Mouse (Mus musculus): ENCODE measurements at regions not wholly inside any gene's neighbourhood (a gene's known extent, or its start where the extent isn't known, plus 50 kb on each side); places are given as distances from the start of the nearest gene placed in this dataset.

DNA sequence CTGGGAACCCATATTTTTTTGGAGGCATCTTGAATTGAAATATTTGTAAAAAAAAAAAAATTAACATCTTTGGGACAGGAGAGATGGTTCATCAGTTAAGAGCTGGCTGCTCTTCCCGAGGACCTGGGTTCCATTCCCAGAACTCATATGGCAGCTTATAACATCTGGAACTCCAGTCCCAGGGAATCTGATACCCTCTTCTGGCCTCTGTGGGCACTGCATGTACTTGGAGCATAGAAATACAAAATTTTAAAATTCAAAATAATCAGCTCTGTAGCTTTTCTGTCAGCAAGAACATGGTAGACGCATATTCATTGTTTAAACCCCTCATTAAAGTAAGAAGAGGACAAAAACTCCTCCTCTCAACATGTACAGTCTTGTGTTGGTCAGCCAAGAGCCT lies 52.0 kb upstream of the Morc2a start:
- H3K4me3 ChIP-seq (replicated peaks in 1 of 3; ENCODE audit: low read depth in 2 of 3, low read length in 2 of 3, poor library complexity in 1 of 3): no peak overlapping the region
- in situ Hi-C loops (cut with MboI; ENCODE audit: low pct_ligation_motif_present, low pct_unique_long_range_greater_than_20kb, low sequenced_read_pairs): loop anchor here (5.0 kb wide), 1 partner anchor 70 kb away; no protein-coding TSS in a partner anchor
- dilution Hi-C loops (cut with MboI; ENCODE audit: extremely low pct_ligation_motif_present, extremely low pct_unique_long_range_greater_than_20kb, low sequenced_read_pairs): no loop called here

GRCm38 (mm10) chr11:3594574-3594973 lies 54.2 kb upstream of the Smtn start:
- Histone ChIP-seq H3K79me2 (replicated peaks; ENCODE audit: control insufficient read depth, extremely low read depth, insufficient read depth, poor library complexity, severe bottlenecking) (no peaks in the 10 kb centered on the region), H3K36me3 (replicated peaks in 1 of 2; ENCODE audit: control insufficient read depth in 1 of 2, insufficient read depth in 1 of 2, low read length in 1 of 2) (no peaks in the 10 kb centered on the region), H3K4me1 (ENCODE audit: control insufficient read depth in 1 of 2, insufficient read depth in 2 of 2) (no peaks in the 10 kb centered on the region), H3K27ac (ENCODE audit: insufficient read depth, low read depth) (no peak overlapping the region), H3K9ac (ENCODE audit: insufficient read depth, low read depth) (no peak overlapping the region), H3K4me2 (ENCODE audit: insufficient read depth, low read depth, poor library complexity, severe bottlenecking) (no peak overlapping the region), H3K4me3 (replicated peaks in 1 of 3; ENCODE audit: low read depth in 2 of 3, low read length in 2 of 3, poor library complexity in 1 of 3) (no peak overlapping the region), H3K9me3 (replicated peaks; ENCODE audit: low read length) (no peaks in the 10 kb centered on the region), H3K27me3 (replicated peaks) (peaks cover 4% of the 10 kb centered on the region)
- dilution Hi-C loops (cut with MboI; ENCODE audit: extremely low pct_ligation_motif_present, extremely low pct_unique_long_range_greater_than_20kb, low sequenced_read_pairs) (no loop called here), in situ Hi-C loops (cut with MboI; ENCODE audit: low pct_ligation_motif_present, low pct_unique_long_range_greater_than_20kb, low sequenced_read_pairs) (no loop called here)
- no peak for TF ChIP-seq GABPA (IDR thresholded peaks at IDR 0.05; ENCODE audit: insufficient replicate concordance, low read depth, low read length)
- TF ChIP-seq ZNF384 (IDR thresholded peaks at IDR 0.05; ENCODE audit: low read depth, low read length): no peak
- no peak for TF ChIP-seq CHD1 (IDR thresholded peaks at IDR 0.05; ENCODE audit: low read depth, low read length)
- no peak for TF ChIP-seq MAX (IDR thresholded peaks at IDR 0.05; ENCODE audit: low read length)
- TF ChIP-seq SMC3 (IDR thresholded peaks at IDR 0.05; ENCODE audit: low read depth, low read length): peak; percentile 41; the same call in 1 of the 2 replicates
- TF ChIP-seq POLR2AphosphoS2 (IDR thresholded peaks at IDR 0.05; ENCODE audit: low read depth, low read length): no peak
- no peak for TF ChIP-seq HCFC1 (IDR thresholded peaks at IDR 0.05; ENCODE audit: low read depth, low read length)
- no peak for TF ChIP-seq JUND (conservative IDR thresholded peaks at IDR 0.05; ENCODE audit: low read depth, low read length)
- TF ChIP-seq MAZ (IDR thresholded peaks at IDR 0.05; ENCODE audit: low read depth, low read length): no peak
- no peak for TF ChIP-seq POLR2A (IDR thresholded peaks at IDR 0.05; ENCODE audit: low read depth, low read length)
- no peak for TF ChIP-seq TBP (conservative IDR thresholded peaks at IDR 0.05; ENCODE audit: low read depth, low read length)
- TF ChIP-seq RAD21 (IDR thresholded peaks at IDR 0.05; ENCODE audit: low read depth, low read length): peak; percentile 46
- TF ChIP-seq UBTF (IDR thresholded peaks at IDR 0.05; ENCODE audit: low read depth, low read length): no peak
- no peak for TF ChIP-seq SIN3A (IDR thresholded peaks at IDR 0.05; ENCODE audit: low read length)
- TF ChIP-seq ZC3H11A (IDR thresholded peaks at IDR 0.05; ENCODE audit: low read depth, low read length): no peak
- no peak for TF ChIP-seq ETS1 (conservative IDR thresholded peaks at IDR 0.05; ENCODE audit: low read depth, low read length)
- TF ChIP-seq EP300 (IDR thresholded peaks at IDR 0.05; ENCODE audit: low read length): no peak
- TF ChIP-seq E2F4 (IDR thresholded peaks at IDR 0.05; ENCODE audit: insufficient replicate concordance, low read depth, low read length): no peak
- TF ChIP-seq CTCF (conservative IDR thresholded peaks at IDR 0.05 in 1 of 2, IDR thresholded peaks at IDR 0.05 in 1 of 2; ENCODE audit: low read depth in 2 of 2, low read length in 2 of 2): peak; percentile 26 to 60; a peak in 3 of 4 replicates
- no peak for TF ChIP-seq MXI1 (IDR thresholded peaks at IDR 0.05; ENCODE audit: low read depth, low read length)
- no peak for TF ChIP-seq MEF2A (IDR thresholded peaks at IDR 0.05; ENCODE audit: borderline replicate concordance, low read depth, low read length)
- TF ChIP-seq USF2 (conservative IDR thresholded peaks at IDR 0.05; ENCODE audit: low read depth, low read length): no peak
- TF ChIP-seq CHD2 (IDR thresholded peaks at IDR 0.05; ENCODE audit: low read length): no peak
- no peak for TF ChIP-seq NELFE (IDR thresholded peaks at IDR 0.05; ENCODE audit: low read depth, low read length)
- no peak for TF ChIP-seq MAFK (IDR thresholded peaks at IDR 0.05; ENCODE audit: insufficient replicate concordance, low read length)
- no peak for TF ChIP-seq TCF12 (IDR thresholded peaks at IDR 0.05; ENCODE audit: low read depth, low read length)
- peak; percentile 32 for DNase-seq (ENCODE audit: extremely low read depth)

More for the DNA sequence above, 52.0 kb upstream of the Morc2a start:
- TF ChIP-seq BHLHE40 (IDR thresholded peaks at IDR 0.05; ENCODE audit: low read depth, low read length) (no peak), PAX5 (IDR thresholded peaks at IDR 0.05; ENCODE audit: low read length) (no peak), ETS1 (conservative IDR thresholded peaks at IDR 0.05; ENCODE audit: low read depth, low read length) (no peak), MYC (IDR thresholded peaks at IDR 0.05; ENCODE audit: low read depth, low read length) (no peak), IRF4 (IDR thresholded peaks at IDR 0.05; ENCODE audit: low read depth, low read length) (no peak), SMC3 (IDR thresholded peaks at IDR 0.05; ENCODE audit: low read depth, low read length) (peak; percentile 23; the same call in 1 of the 2 replicates), USF2 (conservative IDR thresholded peaks at IDR 0.05; ENCODE audit: low read depth, low read length) (no peak), KAT2A (IDR thresholded peaks at IDR 0.05; ENCODE audit: insufficient replicate concordance, low read length) (no peak), RAD21 (IDR thresholded peaks at IDR 0.05; ENCODE audit: low read depth, low read length) (peak; percentile 22), TBP (conservative IDR thresholded peaks at IDR 0.05; ENCODE audit: low read depth, low read length) (no peak), POLR2A (IDR thresholded peaks at IDR 0.05; ENCODE audit: low read depth, low read length) (no peak), CTCF (conservative IDR thresholded peaks at IDR 0.05 in 1 of 2, IDR thresholded peaks at IDR 0.05 in 1 of 2; ENCODE audit: low read depth in 2 of 2, low read length in 2 of 2) (peak in 1 of 2 experiments; percentile 42; a peak in 2 of 4 replicates)
- Histone ChIP-seq H3K27ac (ENCODE audit: insufficient read depth, low read depth) (no peak overlapping the region), H3K36me3 (replicated peaks in 1 of 2; ENCODE audit: control insufficient read depth in 1 of 2, insufficient read depth in 1 of 2, low read length in 1 of 2) (no peaks in the 10 kb centered on the region), H3K9ac (ENCODE audit: insufficient read depth, low read depth) (no peak overlapping the region), H3K4me2 (ENCODE audit: insufficient read depth, low read depth, poor library complexity, severe bottlenecking) (no peak overlapping the region), H3K27me3 (replicated peaks) (peaks cover 2% of the 10 kb centered on the region), H3K9me3 (replicated peaks; ENCODE audit: low read length) (no peaks in the 10 kb centered on the region), H3K4me1 (ENCODE audit: control insufficient read depth in 1 of 2, insufficient read depth in 2 of 2) (no peaks in the 10 kb centered on the region), H3K79me2 (replicated peaks; ENCODE audit: control insufficient read depth, extremely low read depth, insufficient read depth, poor library complexity, severe bottlenecking) (no peaks in the 10 kb centered on the region)
- DNase-seq (ENCODE audit: extremely low read depth): no peak

All from CH12.LX (cell line).